Mouse (Mus musculus): ENCODE results near the gene Ttll9.

GRCm38 (mm10) chr2:152916111-152916510, 46.2 kb upstream of the Ttll9 start:
- TF ChIP-seq CTCF (IDR thresholded peaks at IDR 0.05; ENCODE audit: low read depth, low read length) (no peak), POLR2A (IDR thresholded peaks at IDR 0.05; ENCODE audit: extremely low read depth, insufficient read depth, low read length) (no peak)
